Mouse (Mus musculus): Measurements from ENCODE around the gene 9930022D16Rik.

- TF ChIP-seq GATA1 (IDR thresholded peaks at IDR 0.05; ENCODE audit: borderline replicate concordance, low read length) (no peak), FLI1 (IDR thresholded peaks at IDR 0.05; ENCODE audit: low read length) (no peak)
Measured at GRCm38 (mm10) chr11:109369026-109369637, 44.6 kb upstream of the 9930022D16Rik start.
